Mouse (Mus musculus) kidney, embryonic 15.5 days (tissue): ENCODE measurements around the gene Gabbr2. TPM values are rescaled to one million over a fixed set of nuclear protein-coding genes. Genes with fewer than 3 reads are reported as not detected.
A peak's percentile ranks its signal among the peaks of the same experiment; 100 is the strongest.

Experiments used
- ATAC-seq: fragments of 200-750 bp; cut with Nextera tagmentation; replicated peaks from 2 replicates; pipeline ENCODE4 v1.8.0; 2017; ENCODE audit warnings: moderate TSS enrichment; ENCODE audit not compliant: low FRiP score
- H3K27ac ChIP-seq: fragments of 300-500 bp; sonication (generic); 2 replicates; pipeline ENCODE4 v1.5.1; 2015; ENCODE audit warnings: mild to moderate bottlenecking, inconsistent platforms
- H3K27me3 ChIP-seq: fragments of 300-500 bp; sonication (generic); 2 replicates; pipeline ENCODE4 v1.6.1; 2015; ENCODE audit warnings: inconsistent platforms
- H3K36me3 ChIP-seq: fragments of 300-500 bp; sonication (generic); 2 replicates; pipeline ENCODE4 v1.6.1; 2015; ENCODE audit warnings: inconsistent platforms
- H3K4me1 ChIP-seq: fragments of 300-500 bp; sonication (generic); 2 replicates; pipeline ENCODE4 v1.6.1; 2015; ENCODE audit warnings: inconsistent platforms
- H3K4me2 ChIP-seq: fragments of 300-500 bp; sonication (generic); 2 replicates; pipeline ENCODE4 v1.6.1; 2015; ENCODE audit warnings: moderate library complexity, mild to moderate bottlenecking, inconsistent platforms
- H3K4me3 ChIP-seq: fragments of 300-500 bp; sonication (generic); replicated peaks from 2 replicates; pipeline ENCODE4 v1.5.1; 2015; ENCODE audit warnings: mild to moderate bottlenecking, inconsistent platforms
- H3K9ac ChIP-seq: fragments of 300-500 bp; sonication (generic); 2 replicates; pipeline ENCODE4 v1.6.1; 2015; ENCODE audit warnings: mild to moderate bottlenecking, inconsistent platforms
- H3K9me3 ChIP-seq: fragments of 300-500 bp; sonication (generic); replicated peaks from 2 replicates; pipeline ENCODE4 v1.6.1; 2016; ENCODE audit warnings: inconsistent platforms
- WGBS: fragments of 180-500 bp; shearing (Covaris S2); methylation state at CpG from one replicate; pipeline ENCODE4 v1.1.7; 2015; ENCODE audit warnings: mixed read lengths; 5-methylcytosine and 5-hydroxymethylcytosine counted together
- polyA plus RNA-seq: library from polyadenylated mRNA; unstranded; fragments of >200 nt; fragmentation: Nextera tagmentation; extraction: Ambion mirVana; gene quantifications from 2 replicates; pipeline ENCODE4 v1.2.1, GENCODE M21; 2015

Gene Gabbr2
- polyA plus RNA-seq, 1 experiment from 2014 or later = 0.18 TPM

- Histone ChIP-seq H3K9ac (no peak overlapping the region), H3K36me3 (no peaks in the 10 kb centered on the region), H3K4me3 (no peak overlapping the region), H3K4me2 (no peak overlapping the region), H3K9me3 (no peaks in the 10 kb centered on the region), H3K27ac (no peak overlapping the region), H3K27me3 (peaks cover 16% of the 10 kb centered on the region), H3K4me1 (peaks cover 16% of the 10 kb centered on the region; the same call in 1 of the 2 replicates)
- ATAC-seq = peak; percentile 77
- WGBS = 34% methylated on average over 14 of the region's 14 CpGs
Measured at GRCm38 (mm10) chr4:46688213-46688832, 303.4 kb downstream of the Gabbr2 start.

GRCm38 (mm10) chr4:46684160-46684559 lies 307.5 kb downstream of the Gabbr2 start:
- Histone ChIP-seq H3K4me1 (peaks cover 14% of the 10 kb centered on the region; the same call in 1 of the 2 replicates), H3K27ac (no peak overlapping the region), H3K36me3 (no peaks in the 10 kb centered on the region), H3K4me2 (no peak overlapping the region), H3K9me3 (no peaks in the 10 kb centered on the region), H3K27me3 (0 out of 2 replicates have a peak, but pooled peaks cover 4% of the 10 kb centered on the region), H3K4me3 (no peak overlapping the region), H3K9ac (no peak overlapping the region)
- WGBS = 55% methylated on average over 6 of the region's 6 CpGs
- ATAC-seq = no peak

- ATAC-seq = no peak
- Histone ChIP-seq H3K4me3 (no peak overlapping the region), H3K27ac (no peak overlapping the region), H3K9ac (no peak overlapping the region), H3K4me1 (no peaks in the 10 kb centered on the region), H3K4me2 (no peak overlapping the region), H3K9me3 (no peaks in the 10 kb centered on the region), H3K36me3 (no peaks in the 10 kb centered on the region), H3K27me3 (no peaks in the 10 kb centered on the region)
- 66% methylated on average over 3 of the region's 3 CpGs for WGBS
Measured at GRCm38 (mm10) chr4:46676646-46677045, 315.0 kb downstream of the Gabbr2 start.

GRCm38 (mm10) chr4:46675992-46676391 lies 315.7 kb downstream of the Gabbr2 start:
- Histone ChIP-seq H3K9ac (no peak overlapping the region), H3K4me3 (no peak overlapping the region), H3K9me3 (no peaks in the 10 kb centered on the region), H3K27ac (no peak overlapping the region), H3K27me3 (no peaks in the 10 kb centered on the region), H3K36me3 (no peaks in the 10 kb centered on the region), H3K4me1 (no peaks in the 10 kb centered on the region), H3K4me2 (no peak overlapping the region)
- ATAC-seq = no peak
- WGBS = 70% methylated on average over 4 of the region's 4 CpGs

GRCm38 (mm10) chr4:46675272-46675785 lies 316.3 kb downstream of the Gabbr2 start:
- H3K4me2 ChIP-seq = no peak overlapping the region
- H3K4me3 ChIP-seq = no peak overlapping the region
- no peak overlapping the region for H3K27ac ChIP-seq
- no peak overlapping the region for H3K9ac ChIP-seq
- ATAC-seq = no peak
- H3K9me3 ChIP-seq = no peaks in the 10 kb centered on the region
- H3K4me1 ChIP-seq = no peaks in the 10 kb centered on the region
- no peaks in the 10 kb centered on the region for H3K27me3 ChIP-seq
- no peaks in the 10 kb centered on the region for H3K36me3 ChIP-seq
- 71% methylated on average over 11 of the region's 11 CpGs for WGBS

- Histone ChIP-seq H3K27ac (no peak overlapping the region), H3K4me2 (no peak overlapping the region), H3K9ac (no peak overlapping the region), H3K4me3 (no peak overlapping the region), H3K9me3 (no peaks in the 10 kb centered on the region), H3K36me3 (no peaks in the 10 kb centered on the region), H3K27me3 (no peaks in the 10 kb centered on the region), H3K4me1 (peaks cover 19% of the 10 kb centered on the region)
- 59% methylated on average over 11 of the region's 11 CpGs for WGBS
- no peak for ATAC-seq
Measured at GRCm38 (mm10) chr4:46668620-46669019, 323.1 kb downstream of the Gabbr2 start.

- 70% methylated on average over 5 of the region's 5 CpGs for WGBS
- no peak overlapping the region for H3K4me2 ChIP-seq
- ATAC-seq = no peak
- H3K4me3 ChIP-seq = no peak overlapping the region
- no peaks in the 10 kb centered on the region for H3K36me3 ChIP-seq
- peaks cover 22% of the 10 kb centered on the region for H3K4me1 ChIP-seq
- H3K9ac ChIP-seq = no peak overlapping the region
- H3K27me3 ChIP-seq = no peaks in the 10 kb centered on the region
- no peaks in the 10 kb centered on the region for H3K9me3 ChIP-seq
- H3K27ac ChIP-seq = no peak overlapping the region
Measured at GRCm38 (mm10) chr4:46666420-46666819, 325.3 kb downstream of the Gabbr2 start.

- peaks cover 22% of the 10 kb centered on the region for H3K4me1 ChIP-seq
- H3K4me3 ChIP-seq = no peak overlapping the region
- no peak overlapping the region for H3K9ac ChIP-seq
- no peaks in the 10 kb centered on the region for H3K27me3 ChIP-seq
- peak overlapping the region; percentile 93 for H3K27ac ChIP-seq
- 0 out of 2 replicates have a peak, but pooled peaks have one; percentile 24 for ATAC-seq
- 0% methylated on average over 6 of the region's 8 CpGs for WGBS
- H3K36me3 ChIP-seq = no peaks in the 10 kb centered on the region
- H3K9me3 ChIP-seq = no peaks in the 10 kb centered on the region
- peak overlapping the region; percentile 85 for H3K4me2 ChIP-seq
Measured at GRCm38 (mm10) chr4:46665371-46665774, 326.3 kb downstream of the Gabbr2 start.

- H3K4me2 ChIP-seq = peak overlapping the region; percentile 85
- no peaks in the 10 kb centered on the region for H3K36me3 ChIP-seq
- H3K9me3 ChIP-seq = no peaks in the 10 kb centered on the region
- H3K4me1 ChIP-seq = peaks cover 22% of the 10 kb centered on the region
- no peaks in the 10 kb centered on the region for H3K27me3 ChIP-seq
- WGBS = 2% methylated on average over 34 of the region's 34 CpGs
- peak overlapping the region; percentile 64 for H3K9ac ChIP-seq
- peak; percentile 92 for ATAC-seq
- H3K27ac ChIP-seq = peak overlapping the region; percentile 93
- peak overlapping the region; percentile 49 for H3K4me3 ChIP-seq
Measured at GRCm38 (mm10) chr4:46664123-46665009, 327.3 kb downstream of the Gabbr2 start.

GRCm38 (mm10) chr4:46661433-46661832 lies 330.2 kb downstream of the Gabbr2 start:
- WGBS = 78% methylated on average over 9 of the region's 9 CpGs
- H3K9me3 ChIP-seq = no peaks in the 10 kb centered on the region

GRCm38 (mm10) chr4:46658946-46659345 lies 332.7 kb downstream of the Gabbr2 start:
- no peak for ATAC-seq
- no peak overlapping the region for H3K27ac ChIP-seq
- H3K9me3 ChIP-seq = no peaks in the 10 kb centered on the region
- H3K4me3 ChIP-seq = no peak overlapping the region
- no peak overlapping the region for H3K9ac ChIP-seq
- H3K4me2 ChIP-seq = no peak overlapping the region
- no peaks in the 10 kb centered on the region for H3K36me3 ChIP-seq
- no peaks in the 10 kb centered on the region; the same call in none of the 2 replicates for H3K27me3 ChIP-seq
- WGBS = 39% methylated on average over 5 of the region's 5 CpGs
- H3K4me1 ChIP-seq = peaks cover 6% of the 10 kb centered on the region

More at GRCm38 (mm10) chr4:46661433-46661832, 330.2 kb downstream of the Gabbr2 start:
- Histone ChIP-seq H3K4me1 (peaks cover 22% of the 10 kb centered on the region), H3K9ac (no peak overlapping the region), H3K27ac (no peak overlapping the region), H3K4me3 (no peak overlapping the region), H3K36me3 (no peaks in the 10 kb centered on the region), H3K27me3 (no peaks in the 10 kb centered on the region), H3K4me2 (no peak overlapping the region)
- ATAC-seq = no peak

GRCm38 (mm10) chr4:46657116-46657515 lies 334.6 kb downstream of the Gabbr2 start:
- WGBS = 13% methylated on average over 5 of the region's 5 CpGs
- ATAC-seq = no peak
- H3K9ac ChIP-seq = no peak overlapping the region

More at GRCm38 (mm10) chr4:46657116-46657515, 334.6 kb downstream of the Gabbr2 start:
- H3K4me2 ChIP-seq = no peak overlapping the region
- no peaks in the 10 kb centered on the region for H3K36me3 ChIP-seq
- no peaks in the 10 kb centered on the region for H3K9me3 ChIP-seq
- H3K4me1 ChIP-seq = no peaks in the 10 kb centered on the region
- H3K4me3 ChIP-seq = no peak overlapping the region
- peaks cover 13% of the 10 kb centered on the region for H3K27me3 ChIP-seq
- H3K27ac ChIP-seq = no peak overlapping the region
